Mouse (Mus musculus): Measurements from ENCODE around the gene Zfp597. TPM values are rescaled to one million over a fixed set of nuclear protein-coding genes. Genes with fewer than 3 reads are reported as not detected.
"Not testable (repeated sequence)": the region's sequence is repeated elsewhere in the genome, so short reads cannot be mapped to it uniquely, and the experiment has no call there.

Zfp597 gene
- polyA plus RNA-seq, 1 experiment = 1.4 TPM

DNA sequence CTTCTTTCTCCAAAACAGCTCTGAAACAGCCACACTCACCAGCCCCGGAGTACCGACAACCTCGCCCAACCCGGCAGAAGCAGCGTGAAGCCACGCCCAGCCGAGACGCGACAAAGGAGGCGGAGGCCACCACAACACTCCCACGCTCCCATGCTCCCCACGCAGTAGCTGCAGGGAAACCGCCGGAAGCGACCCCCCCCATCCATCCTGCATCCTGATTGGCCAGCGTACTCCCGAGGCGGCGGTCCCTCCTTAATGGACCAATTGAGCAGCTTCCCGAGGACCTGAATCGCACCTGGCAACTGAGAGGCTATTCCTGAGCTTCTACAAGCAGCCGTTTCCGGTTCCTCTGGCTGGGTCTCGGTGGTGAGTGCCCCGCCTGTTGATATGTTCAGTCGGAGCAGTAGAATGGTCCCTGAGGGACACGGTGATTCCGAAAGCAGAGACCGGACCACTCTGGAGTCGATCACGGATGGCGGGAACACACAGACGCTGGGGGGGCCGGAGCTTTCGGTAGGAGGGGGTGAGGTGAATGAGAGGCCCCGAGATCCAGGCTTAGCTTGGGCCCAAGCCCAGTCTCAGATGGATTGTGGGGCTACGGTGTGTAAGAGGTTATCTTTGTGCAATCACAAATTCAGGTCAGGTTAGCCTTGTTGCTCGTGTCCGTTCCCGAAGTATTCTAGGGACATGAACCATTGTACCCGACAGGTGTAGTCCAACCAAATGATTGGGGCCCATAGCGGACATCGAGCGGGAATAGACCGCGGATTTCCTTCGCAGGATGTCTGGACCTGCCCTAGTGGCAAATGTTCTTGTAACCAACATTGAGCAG, 11.9 kb downstream of the Zfp597 start, which contains the start of gene Naa60:
Gene Naa60, plus strand, starts transcription at position 160 of the 832 bp plus-strand sequence.
- peak; percentile 75 for DNase-seq (ENCODE audit: low read depth, low spot score)
- WGBS = 3% methylated on average over 47 of the region's 47 CpGs

DNA sequence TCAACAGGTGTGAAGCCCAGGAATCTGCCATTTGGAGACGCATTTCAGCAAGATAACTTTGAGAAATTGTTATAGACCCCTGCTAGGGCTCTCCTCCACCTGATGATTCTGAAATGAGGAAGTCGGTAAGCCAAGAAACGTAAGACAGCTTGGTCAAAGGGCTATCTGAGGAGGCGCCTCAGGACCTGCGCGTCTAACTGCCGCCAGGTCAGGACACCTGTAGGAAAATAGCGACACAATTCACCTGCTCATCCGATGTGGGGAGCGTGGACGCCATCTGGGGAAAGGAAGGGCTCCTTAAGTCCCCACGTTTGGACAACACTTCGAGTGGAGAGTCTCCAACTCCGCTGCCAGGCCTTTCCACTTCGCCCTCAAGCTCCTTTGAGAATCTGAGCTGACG, 12.5 kb downstream of the Zfp597 start:
- DNase-seq (ENCODE audit: low read depth, low spot score) = no peak
- 2% methylated on average over 16 of the region's 16 CpGs for whole genome bisulfite sequencing

DNA sequence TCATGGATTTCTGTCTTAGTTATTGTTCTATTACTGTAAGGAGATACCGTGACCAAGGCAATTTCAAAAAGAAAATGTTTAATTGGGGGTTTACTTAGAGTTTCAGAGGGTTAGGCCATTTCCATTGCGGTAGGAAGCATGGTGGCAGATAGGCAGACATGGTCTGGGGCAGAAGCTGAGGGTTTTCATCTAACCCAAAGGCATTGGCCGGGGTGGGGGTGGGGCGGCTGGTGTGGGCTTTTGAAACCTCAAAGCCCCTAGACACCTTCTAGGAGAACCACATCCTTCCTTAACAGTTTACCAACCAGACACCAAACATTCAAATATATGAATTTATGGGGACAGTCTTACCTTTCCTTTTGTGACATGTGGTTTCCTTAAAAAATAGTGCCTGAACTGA, 25.1 kb downstream of the Zfp597 start:
- 91% methylated on average over 4 of the region's 4 CpGs for WGBS
- DNase-seq (ENCODE audit: low read depth, low spot score) = no peak

DNA sequence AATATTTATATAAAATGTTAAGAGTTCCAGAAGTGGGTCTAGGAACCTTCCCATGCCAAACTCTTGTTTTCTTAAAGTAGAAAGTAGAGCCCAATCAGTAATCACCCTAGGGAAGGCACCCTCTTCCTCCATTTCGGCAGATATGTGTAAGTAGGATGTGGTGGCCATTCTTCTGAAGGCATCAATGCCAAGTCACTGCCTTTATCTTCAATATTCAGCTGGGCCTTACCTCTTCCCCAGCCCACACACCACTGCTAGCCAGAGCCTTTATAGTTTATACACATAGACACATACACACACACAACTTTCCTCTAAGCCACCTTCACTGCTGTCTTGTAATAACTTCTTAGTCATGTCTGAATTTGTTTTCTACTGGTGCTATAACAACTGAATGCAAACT, 28.6 kb downstream of the Zfp597 start:
- DNase-seq (ENCODE audit: low read depth, low spot score) = no peak
- WGBS = 63% methylated on average over 1 of the region's 1 CpGs

DNA sequence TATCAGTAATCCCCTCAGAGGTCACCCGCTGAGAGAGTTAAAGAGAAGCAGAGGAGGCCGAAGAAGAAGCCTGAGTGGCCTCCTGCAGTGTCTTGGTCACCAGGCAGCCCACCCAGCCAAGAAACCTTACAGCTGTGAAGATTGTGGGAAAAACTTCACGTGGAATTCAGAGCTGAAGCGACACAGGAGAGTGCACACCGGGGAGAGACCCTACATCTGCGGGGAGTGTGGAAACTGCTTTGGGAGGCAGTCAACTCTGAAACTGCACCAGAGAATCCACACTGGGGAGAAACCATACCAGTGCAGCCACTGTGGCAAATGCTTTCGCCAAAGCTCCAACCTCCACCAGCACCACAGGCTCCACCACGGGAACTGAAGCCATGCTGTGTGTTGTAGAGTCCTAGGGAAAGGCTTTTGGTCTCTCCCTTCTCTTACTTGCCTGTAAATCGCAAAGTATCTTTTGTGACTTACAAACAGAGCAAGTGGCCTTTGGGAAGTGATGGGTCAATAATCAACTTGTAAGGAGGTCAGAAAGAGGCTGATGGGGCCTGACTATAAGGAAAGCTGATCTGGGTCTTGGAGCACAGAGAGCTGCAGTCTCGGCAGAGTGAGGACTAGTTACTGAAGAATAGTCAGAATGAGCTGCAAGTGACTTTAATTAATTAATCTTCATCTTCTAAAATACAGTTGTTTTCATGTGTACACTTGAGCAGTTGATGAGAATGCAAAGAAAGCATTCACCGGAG, 29.8 kb downstream of the Zfp597 start:
- DNase-seq (ENCODE audit: low read depth, low spot score) = no peak
- WGBS = 79% methylated on average over 11 of the region's 11 CpGs

DNA sequence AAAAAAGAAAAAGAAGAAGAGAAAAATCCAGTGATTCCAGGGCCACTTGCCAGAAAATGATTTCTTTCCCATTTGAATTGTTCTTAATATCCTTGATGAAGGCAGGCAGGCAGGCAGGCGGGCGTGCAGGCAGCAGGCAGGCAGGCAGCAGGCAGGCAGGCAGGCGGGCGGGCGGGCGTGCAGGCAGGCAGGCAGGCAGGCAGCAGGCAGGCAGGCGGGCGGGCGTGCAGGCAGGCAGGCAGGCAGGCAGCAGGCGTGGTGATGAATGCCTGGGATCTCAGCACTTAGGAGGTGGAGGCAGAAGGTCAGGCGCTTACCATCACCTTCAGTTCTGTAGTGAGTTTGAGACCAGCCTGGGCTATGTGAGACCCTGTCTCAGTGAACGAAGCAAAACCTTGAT, 31.8 kb downstream of the Zfp597 start:
- no peak for DNase-seq (ENCODE audit: low read depth, low spot score)
- WGBS = 71% methylated on average over 12 of the region's 12 CpGs

DNA sequence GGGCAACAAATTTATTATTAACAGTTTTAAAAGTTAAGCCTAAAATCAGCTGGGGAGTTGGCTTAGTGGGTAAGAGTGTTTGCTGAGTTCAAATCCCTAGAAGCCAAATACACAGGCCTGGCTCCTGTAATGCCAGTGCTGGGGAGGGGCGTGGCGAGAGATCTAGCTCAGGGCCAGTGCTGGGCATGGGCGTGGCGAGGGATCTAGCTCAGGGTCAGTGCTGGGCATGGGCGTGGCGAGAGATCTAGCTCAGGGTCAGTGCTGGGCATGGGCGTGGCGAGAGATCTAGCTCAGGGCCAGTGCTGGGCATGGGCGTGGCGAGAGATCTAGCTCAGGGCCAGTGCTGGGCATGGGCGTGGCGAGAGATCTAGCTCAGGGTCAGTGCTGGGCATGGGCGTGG, 33.1 kb downstream of the Zfp597 start:
- 72% methylated on average over 13 of the region's 13 CpGs for WGBS
- DNase-seq (ENCODE audit: low read depth, low spot score) = not testable (repeated sequence)

DNA sequence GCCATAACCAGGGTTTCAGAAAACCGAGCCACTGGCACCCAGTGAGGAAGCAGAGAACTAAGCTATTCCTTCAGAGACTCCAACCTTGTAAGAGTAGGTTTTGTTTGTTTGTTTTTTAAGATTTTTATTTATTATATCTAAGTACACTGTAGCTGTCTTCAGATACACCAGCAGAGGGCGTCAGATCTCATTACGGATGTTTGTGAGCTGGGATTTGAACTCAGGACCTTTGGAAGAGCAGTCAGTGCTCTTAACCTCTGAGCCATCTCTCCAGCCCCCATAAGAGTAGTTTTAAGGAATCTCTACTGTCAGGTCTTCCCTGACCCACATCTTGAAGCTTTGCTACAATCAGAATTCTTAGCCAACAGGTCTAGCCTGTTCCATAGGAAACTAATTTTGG, 35.9 kb downstream of the Zfp597 start:
- DNase-seq (ENCODE audit: low read depth, low spot score) = no peak
- WGBS = 79% methylated on average over 3 of the region's 3 CpGs

DNA sequence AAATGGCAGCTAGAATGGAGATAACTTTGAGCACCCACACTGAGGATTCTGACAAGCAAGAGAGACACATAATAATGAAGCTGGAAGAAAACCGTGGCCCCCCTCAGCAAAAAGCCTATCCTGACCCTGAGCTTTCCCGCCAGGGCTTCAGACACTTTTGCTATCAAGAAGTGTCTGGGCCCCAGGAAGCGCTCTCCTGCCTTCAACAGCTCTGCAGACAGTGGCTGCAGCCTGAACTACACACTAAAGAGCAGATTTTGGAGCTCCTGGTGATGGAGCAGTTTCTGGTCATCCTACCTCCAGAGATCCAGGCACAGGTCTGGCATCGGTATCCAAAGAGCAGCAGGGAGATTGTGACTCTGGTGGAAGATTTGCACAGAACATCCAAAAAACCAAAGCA, 36.5 kb downstream of the Zfp597 start:
- WGBS = 78% methylated on average over 4 of the region's 4 CpGs
- no peak for DNase-seq (ENCODE audit: low read depth, low spot score)

DNA sequence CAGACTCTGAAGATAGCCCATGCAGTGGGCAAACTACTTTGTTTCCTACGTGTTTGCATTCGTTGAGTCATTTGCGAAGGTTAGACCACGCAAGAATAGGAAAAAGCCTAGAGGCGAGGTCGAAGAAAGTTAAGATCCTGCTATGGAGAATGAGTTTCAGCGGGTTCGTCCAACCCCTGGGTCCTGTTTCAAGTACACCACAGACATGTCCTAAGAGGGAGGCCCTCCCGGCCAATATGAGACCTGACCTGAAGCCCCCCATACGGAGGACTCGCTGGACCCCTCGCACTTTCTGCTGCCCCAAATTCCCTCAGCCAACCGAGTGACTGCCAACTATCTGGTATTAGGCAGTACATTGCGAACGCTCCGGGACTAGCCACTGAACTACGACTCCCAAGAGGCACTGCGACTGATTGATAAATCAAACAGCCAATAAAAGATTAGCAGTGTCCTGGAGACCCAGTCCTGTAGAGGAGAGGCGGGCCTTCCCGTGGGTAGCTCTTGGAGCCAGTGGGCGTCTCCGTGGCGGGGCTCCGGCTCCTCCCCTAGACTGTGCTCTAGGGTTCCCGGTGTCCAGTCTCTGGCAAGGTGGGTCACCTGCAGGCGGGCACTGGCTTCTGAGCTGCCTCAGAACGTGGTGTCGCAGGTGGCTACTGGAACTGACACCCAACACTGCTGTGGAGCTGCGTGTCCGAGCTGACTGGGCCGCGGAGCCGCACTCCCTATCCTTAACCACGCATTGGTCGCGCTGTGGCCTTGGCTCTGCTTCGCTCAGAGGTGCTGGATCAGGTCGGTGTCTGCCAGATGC, 37.4 kb downstream of the Zfp597 start, which contains the start of gene Zfp174:
Gene Zfp174, plus strand, starts transcription at position 558 of the 808 bp plus-strand sequence.
- peak; percentile 95 for DNase-seq (ENCODE audit: low read depth, low spot score)
- 3% methylated on average over 38 of the region's 38 CpGs for WGBS

DNA sequence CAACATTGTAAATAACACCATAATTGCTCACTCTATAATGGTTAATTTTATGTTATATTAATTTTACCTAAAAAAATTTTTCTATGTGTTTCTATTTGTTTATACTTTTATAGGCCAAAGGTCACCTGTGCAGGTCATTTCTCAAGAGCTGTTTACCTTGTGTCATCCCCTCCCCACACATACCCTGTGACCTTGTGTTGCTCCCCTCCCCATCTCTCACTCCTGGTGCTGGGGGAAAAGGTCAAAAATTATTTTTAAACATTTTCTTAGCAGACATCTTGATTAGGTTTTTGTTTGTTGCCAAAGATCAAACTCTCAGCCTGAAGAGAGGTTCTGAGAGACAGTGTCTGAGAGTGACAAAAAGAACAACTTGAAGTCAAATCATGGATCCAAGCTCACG, 40.6 kb downstream of the Zfp597 start:
- no peak for DNase-seq (ENCODE audit: low read depth, low spot score)
- WGBS = 59% methylated on average over 1 of the region's 1 CpGs

DNA sequence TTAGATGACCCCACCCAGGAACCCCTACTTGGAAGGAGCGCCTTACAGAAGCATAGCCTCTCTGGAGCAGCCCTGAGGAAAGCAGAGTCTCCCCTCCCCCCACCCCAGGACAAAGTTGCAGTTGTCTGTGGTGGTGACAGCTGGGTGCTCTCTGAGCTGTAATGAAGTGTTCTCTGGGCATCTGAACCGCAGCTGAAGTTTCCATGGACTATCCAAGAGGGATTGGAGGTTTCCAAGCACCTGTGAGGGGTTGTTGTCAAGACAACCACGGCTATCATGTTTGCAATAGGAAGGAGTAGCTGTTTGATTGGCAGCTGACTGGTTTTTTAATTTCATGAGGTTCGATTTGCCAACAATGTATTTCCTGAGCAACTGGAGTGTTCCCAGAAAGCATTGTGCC, 41.4 kb downstream of the Zfp597 start:
- 26% methylated on average over 4 of the region's 4 CpGs for WGBS
- no peak for DNase-seq (ENCODE audit: low read depth, low spot score)

DNA sequence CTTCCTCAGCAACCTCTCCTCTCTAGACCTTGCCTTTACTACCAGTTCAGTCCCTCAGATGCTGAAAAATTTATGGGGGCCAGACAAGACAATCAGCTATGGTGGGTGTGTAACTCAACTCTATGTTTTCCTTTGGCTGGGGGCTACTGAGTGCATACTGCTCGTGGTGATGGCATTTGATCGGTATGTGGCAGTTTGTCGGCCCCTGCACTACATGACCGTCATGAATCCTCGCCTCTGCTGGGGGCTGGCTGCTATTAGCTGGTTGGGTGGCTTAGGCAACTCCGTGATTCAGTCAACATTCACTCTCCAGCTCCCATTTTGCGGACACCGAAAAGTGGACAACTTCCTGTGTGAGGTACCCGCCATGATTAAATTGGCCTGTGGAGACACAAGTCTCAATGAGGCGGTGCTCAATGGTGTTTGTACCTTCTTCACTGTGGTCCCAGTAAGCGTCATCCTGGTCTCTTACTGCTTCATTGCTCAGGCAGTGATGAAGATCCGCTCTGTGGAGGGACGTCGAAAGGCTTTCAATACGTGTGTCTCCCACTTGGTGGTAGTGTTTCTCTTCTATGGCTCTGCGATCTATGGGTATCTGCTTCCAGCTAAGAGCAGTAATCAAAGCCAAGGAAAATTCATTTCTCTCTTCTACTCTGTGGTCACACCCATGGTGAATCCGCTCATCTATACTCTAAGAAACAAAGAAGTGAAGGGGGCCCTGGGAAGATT, 45.0 kb downstream of the Zfp597 start:
- no peak for DNase-seq (ENCODE audit: low read depth, low spot score)
- WGBS = 44% methylated on average over 17 of the region's 17 CpGs

DNA sequence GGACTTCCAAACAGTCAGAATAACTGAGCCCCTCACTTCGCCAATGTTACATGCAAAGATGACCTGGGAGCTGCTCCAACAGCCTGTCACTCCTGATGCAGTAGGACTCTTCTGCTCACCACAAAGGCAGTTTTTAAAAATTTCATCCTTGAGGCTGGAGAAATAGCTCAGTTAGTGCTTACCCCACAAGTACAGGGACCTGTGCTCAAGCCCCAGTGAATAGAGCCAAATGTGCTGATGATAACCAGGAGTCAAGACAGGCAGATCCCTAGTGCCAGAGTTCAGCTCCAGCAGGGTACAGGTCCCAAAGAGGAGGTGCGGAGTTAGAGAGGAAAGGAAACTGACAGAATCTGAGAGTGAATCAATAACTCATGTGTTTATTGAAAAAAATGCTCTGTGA, 48.9 kb downstream of the Zfp597 start:
- WGBS = 74% methylated on average over 2 of the region's 2 CpGs
- no peak for DNase-seq (ENCODE audit: low read depth, low spot score)

DNA sequence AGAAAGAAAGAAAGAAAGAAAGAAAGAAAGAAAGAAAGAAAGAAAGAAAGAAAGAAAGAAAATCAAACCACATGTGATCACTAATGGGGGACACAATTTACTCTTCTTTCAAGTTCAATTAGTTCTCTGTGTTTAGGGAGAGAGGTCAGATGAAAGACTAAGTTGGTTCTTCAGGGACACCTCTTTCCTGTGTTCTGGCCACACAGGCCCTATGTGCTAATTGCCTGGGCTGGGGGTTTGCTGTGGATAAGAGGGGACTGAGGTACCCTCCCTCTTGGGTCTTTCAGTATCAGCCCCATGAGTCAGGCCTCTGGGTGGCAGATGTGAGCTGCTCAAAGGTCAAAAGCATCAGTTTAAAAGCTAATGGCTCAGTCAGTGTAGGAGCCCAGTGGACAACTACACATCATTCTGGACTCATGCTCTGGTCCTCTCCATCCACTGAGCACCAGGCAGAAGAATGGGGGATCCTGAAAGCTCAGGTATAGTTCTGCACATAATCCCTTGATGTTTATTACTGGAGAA, 53.7 kb downstream of the Zfp597 start, which contains the start of gene Olfr15:
Gene Olfr15, plus strand, starts transcription at position 291 of the 522 bp plus-strand sequence.
- no peak for DNase-seq (ENCODE audit: low read depth, low spot score)

DNA sequence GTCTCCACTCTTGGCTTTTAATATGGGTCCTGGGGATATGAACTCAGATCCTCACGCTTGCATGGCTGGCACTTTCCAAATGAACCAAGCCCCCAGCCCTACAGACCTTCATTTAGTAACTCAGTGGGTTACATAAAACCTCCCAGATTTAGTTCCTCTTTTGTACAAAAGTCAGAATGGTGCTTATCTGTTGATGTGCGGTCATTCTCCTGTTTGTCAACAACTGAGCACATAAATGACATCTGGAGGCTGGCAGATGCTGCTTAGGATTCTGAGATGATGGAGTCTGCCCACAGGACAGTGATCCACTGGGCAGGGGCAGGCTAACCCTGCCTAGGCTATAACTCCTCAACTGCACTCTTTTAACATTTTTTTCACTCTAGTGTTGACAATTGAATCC, 54.6 kb downstream of the Zfp597 start:
- WGBS = 75% methylated on average over 2 of the region's 2 CpGs
- DNase-seq (ENCODE audit: low read depth, low spot score) = no peak

DNA sequence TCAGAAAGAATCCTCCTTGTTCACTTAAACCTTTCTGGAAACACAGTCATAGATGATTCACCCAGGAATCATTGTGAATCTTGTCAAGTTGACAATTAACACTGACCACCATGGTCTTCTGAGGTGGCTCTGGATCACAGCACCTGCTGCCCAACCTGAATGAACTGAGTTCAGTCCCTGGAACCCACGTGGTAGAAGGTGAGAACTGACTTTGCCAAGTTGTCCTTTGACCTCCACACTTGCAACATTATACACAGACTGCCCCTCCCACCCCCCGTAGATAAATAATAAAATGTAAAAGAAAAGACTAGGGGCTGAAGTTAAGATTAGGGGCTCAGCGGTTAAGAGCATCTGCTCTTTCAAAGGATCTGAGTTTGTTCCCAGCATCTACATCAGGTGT, 56.3 kb downstream of the Zfp597 start:
- 38% methylated on average over 3 of the region's 3 CpGs for WGBS
- DNase-seq (ENCODE audit: low read depth, low spot score) = no peak

DNA sequence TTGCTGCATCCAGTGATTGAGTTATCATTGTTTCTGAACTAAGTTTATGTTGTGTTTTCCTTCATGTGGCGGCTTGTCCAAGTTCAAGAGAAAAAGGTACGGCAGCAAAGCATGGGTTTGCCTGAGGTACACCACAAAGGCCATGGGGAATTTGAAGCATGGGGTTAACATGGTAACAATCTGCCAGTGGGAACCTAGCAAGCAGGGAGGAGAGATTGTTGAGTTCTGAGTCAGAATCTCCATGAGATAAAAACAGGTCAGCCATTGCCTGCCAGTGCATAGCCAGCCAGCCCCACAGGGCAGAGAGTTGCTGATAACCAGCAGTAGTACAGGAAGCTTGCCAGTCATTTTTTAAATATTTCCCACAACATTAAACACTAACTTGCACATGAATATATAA, 64.2 kb downstream of the Zfp597 start:
- DNase-seq (ENCODE audit: low read depth, low spot score) = no peak
- WGBS = 90% methylated on average over 2 of the region's 2 CpGs

DNA sequence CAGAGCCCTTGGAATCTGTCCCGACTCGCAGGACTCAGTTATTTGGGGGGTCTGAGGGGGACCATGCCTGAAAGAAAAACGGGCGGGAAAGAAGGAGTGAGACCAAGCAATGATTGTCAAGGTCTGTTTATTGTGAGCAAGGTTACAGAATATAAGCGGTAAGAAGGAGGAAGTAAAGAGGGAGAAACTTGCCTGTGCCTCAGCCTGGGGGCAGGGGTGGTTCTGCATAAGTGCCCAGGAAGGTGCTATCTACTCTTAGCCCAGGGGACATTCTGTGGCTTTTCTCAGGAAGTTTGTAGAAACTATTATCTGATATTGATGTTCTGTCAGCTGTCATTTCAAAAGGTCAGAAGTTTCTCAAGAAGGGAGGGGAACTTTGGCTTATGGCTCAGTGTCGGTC, 69.7 kb downstream of the Zfp597 start:
- 79% methylated on average over 6 of the region's 6 CpGs for WGBS

More for the DNA sequence above, 69.7 kb downstream of the Zfp597 start:
- DNase-seq (ENCODE audit: low read depth, low spot score) = not testable (repeated sequence)
